Mouse (Mus musculus): ENCODE results near the gene Sh3rf1. TPM values are rescaled to one million over a fixed set of nuclear protein-coding genes. Genes with fewer than 3 reads are reported as not detected.

Sh3rf1 gene
- polyA plus RNA-seq, 2 experiments from 2014 or later: 7.4 to 8.0 TPM

- no peak for ATAC-seq
These were observed 204.4 kb downstream of the Sh3rf1 start for GRCm38 (mm10) chr8:61427916-61428681.

DNA sequence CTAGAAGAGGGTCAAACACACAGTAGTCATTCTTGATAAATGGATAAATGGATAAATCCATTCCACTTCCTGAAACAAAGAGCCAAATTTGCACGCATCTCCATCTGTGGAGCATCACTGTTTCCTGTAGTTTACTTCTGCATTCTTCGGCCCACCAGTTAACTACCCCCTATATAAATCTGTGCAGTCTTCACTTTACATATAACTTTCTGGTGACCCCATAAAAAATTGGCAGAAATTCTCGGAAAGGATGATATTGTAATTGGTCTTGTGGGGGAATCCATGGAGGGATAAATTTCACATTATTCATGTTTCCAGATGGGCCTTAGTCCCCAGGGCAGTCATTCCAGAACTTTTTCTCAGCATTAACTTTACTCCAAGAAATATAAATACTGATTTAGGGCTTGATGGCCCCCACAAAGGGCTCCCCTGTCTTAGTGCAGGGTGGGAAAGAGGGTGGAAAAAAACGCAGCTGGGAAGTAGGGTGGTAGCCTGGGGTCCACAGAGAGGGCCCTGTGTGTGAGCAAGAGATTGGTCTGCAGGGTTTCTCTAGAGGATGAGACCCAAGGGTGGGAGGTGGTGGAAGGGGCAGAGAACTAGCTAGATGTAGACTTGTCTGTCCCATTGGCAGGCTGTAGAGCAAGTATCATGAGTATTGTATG, 205.3 kb downstream of the Sh3rf1 start:
- no peak for ATAC-seq

DNA sequence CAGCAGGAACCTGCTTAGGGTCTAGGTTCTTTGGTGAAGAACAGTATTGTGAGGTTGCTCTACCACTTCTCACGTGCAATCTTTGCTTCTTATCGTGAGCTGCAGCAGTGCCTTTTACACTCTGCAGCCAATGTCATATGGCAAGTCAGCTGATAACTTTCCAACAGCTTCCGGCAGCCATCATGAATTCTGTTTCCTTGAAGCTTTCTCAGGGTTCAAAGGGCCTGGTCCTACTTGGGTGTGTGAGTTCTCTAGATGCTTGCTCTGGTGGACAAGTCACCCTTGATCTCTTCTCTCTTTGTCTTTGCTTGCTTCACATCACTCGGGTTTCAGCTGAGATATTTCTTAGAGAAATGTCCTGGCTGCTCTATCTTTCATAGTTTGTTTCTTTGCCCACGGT, 211.8 kb downstream of the Sh3rf1 start:
- no peak for ATAC-seq

- no peak for ATAC-seq
These were observed 212.5 kb downstream of the Sh3rf1 start for GRCm38 (mm10) chr8:61436147-61436546.

GRCm38 (mm10) chr8:61436586-61437304, 213.1 kb downstream of the Sh3rf1 start:
- peak; percentile 43 for ATAC-seq

DNA sequence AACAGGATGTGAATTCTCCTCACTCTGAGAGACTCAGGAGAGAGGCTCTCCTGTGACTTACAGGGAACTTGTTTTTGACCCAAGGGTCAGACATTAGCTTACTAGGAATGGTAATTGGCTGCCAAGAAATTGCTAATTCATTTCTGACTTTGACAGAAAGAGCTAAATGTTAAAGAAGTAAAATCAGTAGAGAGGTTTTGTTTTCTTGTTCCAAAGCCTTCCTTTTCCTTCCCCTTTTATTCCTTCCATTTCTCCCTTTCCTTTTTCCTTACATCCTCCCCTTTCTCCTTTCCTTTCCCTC, 213.6 kb downstream of the Sh3rf1 start:
- no peak for ATAC-seq

GRCm38 (mm10) chr8:61442988-61443387, 219.3 kb downstream of the Sh3rf1 start:
- no peak for ATAC-seq

- ATAC-seq: no peak
These were observed 220.7 kb downstream of the Sh3rf1 start for GRCm38 (mm10) chr8:61444358-61444757.

Other genes starting within 250 kb of the Sh3rf1 start
- gene Clcn3, start 240.6 kb upstream of the Sh3rf1 start, polyA plus RNA-seq (2017; shearing (Covaris generic)): 10 to 100 TPM; 19.0 to 22.3 TPM
- 1 to 10 TPM; 7.4 to 9.5 TPM for gene Nek1, start 230.7 kb upstream of the Sh3rf1 start, polyA plus RNA-seq (2017; shearing (Covaris generic))